Mouse (Mus musculus) thymus, adult 2 months (tissue): ENCODE results near the gene Atxn1l.

ENCODE experiments used
- CTCF ChIP-seq: fragments of 200-500 bp; IDR thresholded peaks from 2 replicates; pipeline ENCODE4 v1.5.1; 2012; ENCODE audit warnings: mild to moderate bottlenecking, control low read depth, low read length, moderate library complexity, borderline replicate concordance; ENCODE audit not compliant: control insufficient read depth, poor library complexity, insufficient read depth; ENCODE audit errors: extremely low read depth
- POLR2A ChIP-seq: fragments of 200-500 bp; IDR thresholded peaks from 2 replicates; pipeline ENCODE4 v1.6.1; 2012; ENCODE audit warnings: mild to moderate bottlenecking, low read length, control low read depth, moderate library complexity; ENCODE audit not compliant: control insufficient read depth, poor library complexity, insufficient read depth; ENCODE audit errors: extremely low read depth

DNA sequence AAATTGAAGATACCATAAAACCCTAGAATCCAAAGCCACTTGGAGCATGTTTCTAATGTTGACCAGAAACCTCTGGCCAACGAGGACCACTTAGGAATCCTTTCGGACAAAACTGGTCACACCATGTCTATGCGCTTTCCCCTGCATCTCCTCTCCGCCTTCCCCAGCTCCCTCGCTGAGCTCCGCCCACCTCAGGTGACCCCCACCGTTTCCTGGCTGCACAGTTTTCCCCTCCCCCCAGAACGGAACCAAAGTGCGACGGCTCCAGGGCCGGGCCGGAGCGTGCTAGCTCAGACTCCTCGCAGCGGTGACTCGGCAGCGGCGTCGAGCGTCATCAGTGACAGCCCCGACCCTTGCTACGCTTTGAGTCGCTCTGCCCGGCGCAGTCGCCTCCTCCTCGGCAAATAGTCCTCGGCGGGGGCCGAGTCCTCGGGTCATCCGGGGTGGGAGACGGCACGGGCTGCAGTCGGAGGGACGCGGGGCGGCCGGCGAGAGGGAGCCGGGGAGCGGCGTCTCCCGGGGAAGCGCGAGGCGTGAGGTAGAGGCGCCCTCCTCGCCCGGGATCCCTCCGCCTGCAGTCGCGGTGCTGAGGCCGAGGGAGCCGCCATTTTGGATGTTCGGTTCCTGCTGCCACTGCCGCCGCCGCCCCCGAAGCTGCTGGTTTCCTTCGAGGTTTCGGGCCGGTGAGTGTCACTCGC, 40.9 kb upstream of the Atxn1l start, which contains the start of gene Ap1g1:
- TF ChIP-seq CTCF: no peak
- TF ChIP-seq POLR2A: peak; percentile 34; the same call in 1 of the 2 replicates
